Mouse (Mus musculus): Measurements from ENCODE around the gene Pappa2.

DNA sequence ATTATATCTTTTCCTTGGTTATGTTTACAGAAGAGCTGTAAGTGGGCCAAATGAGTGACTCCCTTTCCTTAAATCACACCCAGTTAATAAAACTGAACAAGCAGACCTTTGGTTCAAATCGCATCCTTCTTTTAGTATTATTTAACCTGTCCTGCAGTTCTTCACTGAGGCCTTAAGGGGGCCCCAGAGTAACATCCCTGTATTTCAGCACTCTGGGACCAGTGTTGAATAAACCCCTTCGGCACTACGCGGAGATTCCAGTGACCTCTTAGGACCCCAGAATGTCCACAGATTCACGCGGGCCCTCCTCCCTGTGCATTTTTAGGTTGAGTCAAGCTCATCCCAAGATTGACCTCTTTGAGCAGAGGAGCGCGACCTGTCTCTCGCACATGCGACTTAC, 135.7 kb downstream of the Pappa2 start:
- no peak for TF ChIP-seq POLR2A (IDR thresholded peaks at IDR 0.05; ENCODE audit: borderline replicate concordance, low read depth, low read length)
- no peak for TF ChIP-seq CTCF (IDR thresholded peaks at IDR 0.05; ENCODE audit: low read depth, low read length)
